Mouse (Mus musculus): ENCODE results near the gene Etv5. TPM values are rescaled to one million over a fixed set of nuclear protein-coding genes. Genes with fewer than 3 reads are reported as not detected.

Etv5 gene
- polyA plus RNA-seq, 1 experiment from 2014 or later = 21.3 TPM

Other genes starting within 250 kb of the Etv5 start
- gene Tra2b, start 173.7 kb downstream of the Etv5 start, polyA plus RNA-seq (2014; fragmentation: Nextera tagmentation; extraction: Ambion mirVana) = 245 and 250 TPM in 2 replicates
- 0.38 and 0.44 TPM in 2 replicates for gene Dgkg, start 217.5 kb upstream of the Etv5 start, polyA plus RNA-seq (2014; fragmentation: Nextera tagmentation; extraction: Ambion mirVana)

All from heart, embryonic 11.5 days (tissue).